Mouse (Mus musculus) G1E (cell line): Measurements from ENCODE around the gene Ankrd13d. TPM values are rescaled to one million over a fixed set of nuclear protein-coding genes. Genes with fewer than 3 reads are reported as not detected.

ENCODE experiments used
- ATAC-seq: 2 replicates; pipeline ENCODE4 v1.8.0; 2016; ENCODE audit warnings: mild to moderate bottlenecking; ENCODE audit not compliant: insufficient number of reproducible peaks, poor library complexity, low FRiP score, severe bottlenecking; ENCODE audit errors: extremely low read depth
- DNase-seq: peaks from one replicate; pipeline ENCODE4 v3.0.0; 2012; ENCODE audit warnings: low spot score
- H3K27me3 ChIP-seq: 2 replicates; pipeline ENCODE4 v1.6.1; 2012; ENCODE audit warnings: mild to moderate bottlenecking, low read length, inconsistent platforms; ENCODE audit not compliant: insufficient read depth
- H3K36me3 ChIP-seq: replicated peaks from 2 replicates; pipeline ENCODE3; 2012; ENCODE audit warnings: mild to moderate bottlenecking, inconsistent platforms
- H3K4me1 ChIP-seq: 2 replicates; pipeline ENCODE4 v1.6.1; 2012; ENCODE audit warnings: low read depth, low read length, inconsistent platforms, mixed read lengths; ENCODE audit not compliant: insufficient read depth
- H3K4me3 ChIP-seq: 2 replicates; pipeline ENCODE4 v1.5.1; 2012; ENCODE audit warnings: low read depth, mild to moderate bottlenecking, inconsistent platforms, low read length, moderate library complexity, mixed read lengths
- H3K9me3 ChIP-seq: replicated peaks from 2 replicates; pipeline ENCODE4 v1.6.1; 2012; ENCODE audit warnings: inconsistent platforms
- CTCF ChIP-seq: IDR thresholded peaks from 2 replicates; pipeline ENCODE4 v1.5.1; 2012; ENCODE audit warnings: low read depth, low read length, inconsistent platforms, mixed read lengths
- GATA1 ChIP-seq: IDR thresholded peaks from 2 replicates; pipeline ENCODE4 v1.6.1; 2012; ENCODE audit warnings: borderline replicate concordance, low read length, inconsistent platforms, mixed read lengths
- GATA2 ChIP-seq: IDR thresholded peaks from 2 replicates; pipeline ENCODE4 v1.6.1; 2012; ENCODE audit warnings: low read depth, low read length, inconsistent platforms, borderline replicate concordance
- POLR2AphosphoS5 ChIP-seq: IDR thresholded peaks from 2 replicates; pipeline ENCODE4 v1.6.1; 2012; ENCODE audit warnings: low read depth, low read length, inconsistent platforms; ENCODE audit not compliant: insufficient replicate concordance
- TAL1 ChIP-seq: conservative IDR thresholded peaks from 2 replicates; pipeline ENCODE4 v1.6.1; 2012; ENCODE audit warnings: low read depth, low read length, inconsistent platforms, mixed read lengths
- polyA plus RNA-seq: library from polyadenylated mRNA; stranded (reverse); fragments of >175 nt; gene quantifications from 2 replicates; pipeline ENCODE4 v1.2.3, GENCODE M21; 2012
- total RNA-seq, 2 experiments: library from RNA; stranded (forward) in 1 of 2; stranded (reverse) in 1 of 2; fragments of 200-1000 nt in 1 of 2; fragments of >200 nt in 1 of 2; fragmentation: Nextera tagmentation in 1 of 2; gene quantifications; 2 replicates each; pipeline ENCODE4 v1.2.3; 2014 to 2017

Ankrd13d gene
- total and polyA plus RNA-seq, 3 experiments = 0.95 to 3.0 (median 2.3) TPM

GRCm38 (mm10) chr19:4242416-4242815, 40.5 kb downstream of the Ankrd13d start:
- Histone ChIP-seq H3K9me3 (no peaks in the 10 kb centered on the region), H3K36me3 (no peaks in the 10 kb centered on the region), H3K4me3 (no peak overlapping the region), H3K4me1 (peaks cover 8% of the 10 kb centered on the region), H3K27me3 (peaks cover 16% of the 10 kb centered on the region)
- no peak for ATAC-seq
- TF ChIP-seq GATA1 = no peak
- TF ChIP-seq CTCF = no peak
- TF ChIP-seq TAL1 = no peak
- no peak for TF ChIP-seq GATA2
- TF ChIP-seq POLR2AphosphoS5 = no peak
- DNase-seq = no peak

- Histone ChIP-seq H3K4me1 (peaks cover 8% of the 10 kb centered on the region), H3K4me3 (no peak overlapping the region), H3K36me3 (no peaks in the 10 kb centered on the region), H3K9me3 (no peaks in the 10 kb centered on the region), H3K27me3 (peaks cover 26% of the 10 kb centered on the region)
- ATAC-seq = no peak
- TF ChIP-seq GATA1 = no peak
- no peak for TF ChIP-seq CTCF
- TF ChIP-seq TAL1 = no peak
- no peak for TF ChIP-seq GATA2
- TF ChIP-seq POLR2AphosphoS5 = no peak
- DNase-seq = no peak
Measured at GRCm38 (mm10) chr19:4240247-4240668, 42.7 kb downstream of the Ankrd13d start.

- no peak overlapping the region for H3K4me3 ChIP-seq
- H3K4me1 ChIP-seq = peaks cover 26% of the 10 kb centered on the region
- peaks cover 8% of the 10 kb centered on the region for H3K36me3 ChIP-seq
- H3K9me3 ChIP-seq = no peaks in the 10 kb centered on the region
- DNase-seq (no peak), ATAC-seq (no peak)
- TF ChIP-seq GATA1 = no peak
- TF ChIP-seq CTCF = no peak
- no peak for TF ChIP-seq GATA2
- no peak for TF ChIP-seq POLR2AphosphoS5
- no peak for TF ChIP-seq TAL1
- peaks cover 15% of the 10 kb centered on the region for H3K27me3 ChIP-seq
Measured at GRCm38 (mm10) chr19:4234548-4234947, 48.4 kb downstream of the Ankrd13d start.

GRCm38 (mm10) chr19:4232651-4233050, 50.3 kb downstream of the Ankrd13d start:
- peaks cover 32% of the 10 kb centered on the region for H3K4me1 ChIP-seq
- no peaks in the 10 kb centered on the region for H3K9me3 ChIP-seq
- TF ChIP-seq TAL1 (no peak), GATA2 (no peak), POLR2AphosphoS5 (no peak), GATA1 (no peak), CTCF (no peak)
- ATAC-seq = no peak
- H3K4me3 ChIP-seq = peak overlapping the region; percentile 75; the same call in 1 of the 2 replicates
- no peak for DNase-seq
- H3K27me3 ChIP-seq = peaks cover 23% of the 10 kb centered on the region
- H3K36me3 ChIP-seq = peaks cover 8% of the 10 kb centered on the region

GRCm38 (mm10) chr19:4232186-4232572, 50.8 kb downstream of the Ankrd13d start:
- H3K4me1 ChIP-seq = peaks cover 33% of the 10 kb centered on the region
- ATAC-seq (no peak), DNase-seq (peak; percentile 66)
- H3K9me3 ChIP-seq = no peaks in the 10 kb centered on the region
- H3K27me3 ChIP-seq = peaks cover 28% of the 10 kb centered on the region
- H3K36me3 ChIP-seq = peaks cover 8% of the 10 kb centered on the region
- TF ChIP-seq GATA1 = no peak
- no peak for TF ChIP-seq GATA2
- H3K4me3 ChIP-seq = peak overlapping the region; percentile 75

GRCm38 (mm10) chr19:4231253-4232185, 51.4 kb downstream of the Ankrd13d start, which contains the start of gene Pold4:
Gene Pold4, plus strand, starts transcription at chr19:4231899.
- ATAC-seq (peak; percentile 91), DNase-seq (peak; percentile 93)
- Histone ChIP-seq H3K36me3 (peaks cover 8% of the 10 kb centered on the region), H3K4me1 (peaks cover 33% of the 10 kb centered on the region), H3K27me3 (peaks cover 32% of the 10 kb centered on the region), H3K4me3 (peak within 1 kb of the TSS; percentile 75), H3K9me3 (no peaks in the 10 kb centered on the region)
- no peak for TF ChIP-seq CTCF
- no peak for TF ChIP-seq GATA1
- TF ChIP-seq TAL1 = no peak
- no peak for TF ChIP-seq GATA2
- TF ChIP-seq POLR2AphosphoS5 = no peak
